Mouse (Mus musculus): Measurements from ENCODE around the gene Cdh20. TPM values are rescaled to one million over a fixed set of nuclear protein-coding genes. Genes with fewer than 3 reads are reported as not detected.
A peak's percentile ranks its signal among the peaks of the same experiment; 100 is the strongest.
"Not testable (repeated sequence)": the region's sequence is repeated elsewhere in the genome, so short reads cannot be mapped to it uniquely, and the experiment has no call there.

The Cdh20 gene
- polyA plus RNA-seq, 1 experiment from 2014 or later = 1.7 TPM

GRCm38 (mm10) chr1:104936966-104937365 lies 168.6 kb downstream of the Cdh20 start:
- Histone ChIP-seq H3K27me3 (ENCODE audit: low read depth, poor library complexity, severe bottlenecking) (no peaks in the 10 kb centered on the region), H3K9me3 (replicated peaks) (no peaks in the 10 kb centered on the region), H3K4me3 (no peak overlapping the region), H3K4me1 (no peaks in the 10 kb centered on the region), H3K27ac (replicated peaks) (no peak overlapping the region), H3K36me3 (no peaks in the 10 kb centered on the region)
- no peak for DNase-seq (ENCODE audit: low spot score)
- WGBS = 91% methylated on average over 4 of the region's 4 CpGs

DNA sequence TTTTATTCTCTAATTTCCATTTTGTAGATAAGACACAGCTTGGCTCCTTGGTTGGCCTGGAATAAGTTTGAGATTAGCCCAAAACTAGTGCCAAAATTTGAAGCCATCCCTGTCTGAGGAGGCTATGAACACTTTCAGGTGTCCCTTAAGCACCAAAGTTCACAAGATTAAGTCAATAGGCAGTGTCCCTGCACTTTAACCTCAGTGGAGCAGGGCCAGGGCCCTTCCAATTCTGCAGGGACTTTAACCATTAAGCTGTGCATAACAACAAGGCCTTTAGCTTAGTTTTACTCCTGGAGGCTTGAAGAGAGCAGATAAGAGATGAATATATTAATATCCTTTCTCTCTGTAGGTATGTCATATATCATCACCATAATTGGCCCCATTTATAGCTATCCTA lies 170.8 kb downstream of the Cdh20 start:
- no peaks in the 10 kb centered on the region for H3K4me1 ChIP-seq
- H3K4me3 ChIP-seq = no peak overlapping the region
- no peak for DNase-seq (ENCODE audit: low spot score)

DNA sequence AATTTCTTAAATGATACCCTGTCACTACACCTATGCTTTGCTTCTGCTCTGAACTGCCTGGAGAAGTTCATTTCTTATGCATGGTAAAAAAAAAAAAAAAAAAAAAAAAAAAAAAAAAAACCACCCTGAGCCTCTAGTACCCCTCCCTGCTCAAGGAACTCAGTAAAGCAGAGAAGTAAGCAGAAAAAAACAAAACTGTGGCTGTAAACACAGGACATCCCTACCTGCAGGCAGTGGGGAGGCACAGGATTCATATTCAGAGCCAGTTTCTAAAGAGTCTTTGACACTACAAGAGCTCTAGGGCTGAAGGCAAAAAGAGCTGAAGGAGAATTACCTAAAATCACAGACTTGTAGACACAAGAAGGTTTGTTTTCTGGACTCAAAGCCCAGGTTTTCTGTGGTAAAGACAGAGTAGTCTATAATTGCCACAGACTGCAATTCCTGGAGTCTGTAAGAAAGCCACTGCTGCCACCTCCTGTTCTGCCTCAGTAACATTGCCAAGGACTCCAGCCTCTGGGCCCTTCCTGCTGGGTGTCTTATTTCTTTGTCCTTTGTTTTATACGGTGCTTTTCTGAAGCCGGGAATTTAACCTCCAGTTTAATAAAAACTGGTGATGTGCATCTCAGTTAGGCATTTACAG lies 176.3 kb downstream of the Cdh20 start:
- WGBS = 27% methylated on average over 2 of the region's 2 CpGs
- DNase-seq (ENCODE audit: low spot score) = peak; percentile 49
- H3K4me1 ChIP-seq = no peaks in the 10 kb centered on the region

More for the DNA sequence above, 170.8 kb downstream of the Cdh20 start:
- H3K27ac ChIP-seq (replicated peaks) = no peak overlapping the region
- H3K9me3 ChIP-seq (replicated peaks) = no peaks in the 10 kb centered on the region
- H3K36me3 ChIP-seq = no peaks in the 10 kb centered on the region
- H3K27me3 ChIP-seq (ENCODE audit: low read depth, poor library complexity, severe bottlenecking) = no peaks in the 10 kb centered on the region

GRCm38 (mm10) chr1:104945110-104945489 lies 176.8 kb downstream of the Cdh20 start:
- Histone ChIP-seq H3K27ac (replicated peaks) (peak overlapping the region; percentile 28; the same call in 1 of the 2 replicates), H3K4me1 (no peaks in the 10 kb centered on the region), H3K4me3 (no peak overlapping the region), H3K9me3 (replicated peaks) (no peaks in the 10 kb centered on the region), H3K36me3 (no peaks in the 10 kb centered on the region), H3K27me3 (ENCODE audit: low read depth, poor library complexity, severe bottlenecking) (no peaks in the 10 kb centered on the region)
- 92% methylated on average over 2 of the region's 2 CpGs for WGBS
- no peak for DNase-seq (ENCODE audit: low spot score)

More for the DNA sequence above, 176.3 kb downstream of the Cdh20 start:
- peak overlapping the region; percentile 28; the same call in 1 of the 2 replicates for H3K27ac ChIP-seq (replicated peaks)
- H3K4me3 ChIP-seq = no peak overlapping the region
- H3K27me3 ChIP-seq (ENCODE audit: low read depth, poor library complexity, severe bottlenecking) = no peaks in the 10 kb centered on the region
- no peaks in the 10 kb centered on the region for H3K9me3 ChIP-seq (replicated peaks)
- H3K36me3 ChIP-seq = no peaks in the 10 kb centered on the region

DNA sequence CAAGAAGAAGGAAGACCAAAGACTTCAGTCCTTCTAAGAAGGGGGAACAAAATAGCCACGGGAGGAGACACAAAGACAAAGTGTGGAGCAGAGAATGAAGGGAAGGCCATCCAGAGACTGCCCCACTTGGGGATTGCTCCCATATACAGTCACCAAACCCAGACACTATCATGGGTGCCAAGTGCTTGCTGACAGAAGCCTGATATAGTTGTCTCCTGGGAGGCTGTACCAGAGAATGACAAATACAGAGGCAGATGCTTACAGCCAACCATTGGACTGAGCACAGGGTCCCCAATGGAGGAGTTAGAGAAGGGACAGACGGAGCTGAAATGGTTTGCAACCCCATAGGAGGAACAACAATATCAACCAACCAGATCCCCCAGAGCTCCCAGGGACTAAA lies 181.3 kb downstream of the Cdh20 start:
- not testable (repeated sequence) for H3K27ac ChIP-seq (replicated peaks); H3K9me3 ChIP-seq (replicated peaks); H3K4me1 ChIP-seq; H3K36me3 ChIP-seq; H3K4me3 ChIP-seq; DNase-seq (ENCODE audit: low spot score); H3K27me3 ChIP-seq (ENCODE audit: low read depth, poor library complexity, severe bottlenecking)
- 92% methylated on average over 2 of the region's 2 CpGs for WGBS

GRCm38 (mm10) chr1:104957046-104957445 lies 188.7 kb downstream of the Cdh20 start:
- no peaks in the 10 kb centered on the region for H3K9me3 ChIP-seq (replicated peaks)
- H3K27ac ChIP-seq (replicated peaks) = 0 out of 2 replicates have a peak overlapping the region, but pooled peaks have one; percentile 14
- peaks cover 6% of the 10 kb centered on the region; the same call in 1 of the 2 replicates for H3K4me1 ChIP-seq
- 45% methylated on average over 6 of the region's 6 CpGs for WGBS
- no peaks in the 10 kb centered on the region for H3K27me3 ChIP-seq (ENCODE audit: low read depth, poor library complexity, severe bottlenecking)
- H3K4me3 ChIP-seq = no peak overlapping the region
- no peaks in the 10 kb centered on the region for H3K36me3 ChIP-seq
- DNase-seq (ENCODE audit: low spot score) = peak; percentile 21

GRCm38 (mm10) chr1:104961670-104962069 lies 193.3 kb downstream of the Cdh20 start:
- WGBS = 87% methylated on average over 3 of the region's 3 CpGs
- no peak overlapping the region for H3K27ac ChIP-seq (replicated peaks)
- no peak overlapping the region for H3K4me3 ChIP-seq
- no peaks in the 10 kb centered on the region for H3K9me3 ChIP-seq (replicated peaks)
- peaks cover 6% of the 10 kb centered on the region; the same call in 1 of the 2 replicates for H3K4me1 ChIP-seq
- no peaks in the 10 kb centered on the region for H3K27me3 ChIP-seq (ENCODE audit: low read depth, poor library complexity, severe bottlenecking)
- no peak for DNase-seq (ENCODE audit: low spot score)
- H3K36me3 ChIP-seq = no peaks in the 10 kb centered on the region

GRCm38 (mm10) chr1:104962257-104962656 lies 193.9 kb downstream of the Cdh20 start:
- H3K4me3 ChIP-seq = no peak overlapping the region
- 93% methylated on average over 4 of the region's 4 CpGs for WGBS
- H3K27me3 ChIP-seq (ENCODE audit: low read depth, poor library complexity, severe bottlenecking) = no peaks in the 10 kb centered on the region
- H3K27ac ChIP-seq (replicated peaks) = no peak overlapping the region
- 0 out of 2 replicates have a peak, but pooled peaks cover under 1% of the 10 kb centered on the region for H3K4me1 ChIP-seq
- H3K36me3 ChIP-seq = no peaks in the 10 kb centered on the region
- DNase-seq (ENCODE audit: low spot score) = no peak
- no peaks in the 10 kb centered on the region for H3K9me3 ChIP-seq (replicated peaks)

DNA sequence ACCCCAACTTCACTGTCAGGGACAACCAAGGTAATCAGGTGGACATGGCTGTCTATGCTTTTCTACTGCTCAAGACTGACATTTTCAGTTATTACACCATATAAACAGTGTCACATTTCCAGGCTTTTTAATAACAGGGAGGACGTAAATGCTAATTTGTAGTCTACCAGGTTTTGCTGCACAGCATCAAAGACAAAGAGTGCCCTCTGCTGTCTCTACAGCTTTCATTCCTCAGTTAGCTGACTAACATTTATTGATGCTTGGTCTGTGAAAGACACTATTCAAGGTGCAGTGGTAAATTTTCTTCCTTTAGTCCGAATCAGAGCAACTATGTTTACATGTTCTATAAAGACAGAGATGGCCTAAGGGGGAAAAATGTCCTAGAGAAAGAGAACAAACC lies 210.7 kb downstream of the Cdh20 start:
- no peak overlapping the region for H3K27ac ChIP-seq (replicated peaks)
- no peaks in the 10 kb centered on the region for H3K36me3 ChIP-seq
- H3K4me1 ChIP-seq = 0 out of 2 replicates have a peak, but pooled peaks cover 2% of the 10 kb centered on the region
- H3K9me3 ChIP-seq (replicated peaks) = no peaks in the 10 kb centered on the region
- WGBS = 75% methylated on average over 2 of the region's 2 CpGs
- no peak overlapping the region for H3K4me3 ChIP-seq
- H3K27me3 ChIP-seq (ENCODE audit: low read depth, poor library complexity, severe bottlenecking) = no peaks in the 10 kb centered on the region
- no peak for DNase-seq (ENCODE audit: low spot score)

GRCm38 (mm10) chr1:104980273-104980672 lies 211.9 kb downstream of the Cdh20 start:
- H3K36me3 ChIP-seq = no peaks in the 10 kb centered on the region
- 0 out of 2 replicates have a peak, but pooled peaks cover 3% of the 10 kb centered on the region for H3K4me1 ChIP-seq
- H3K4me3 ChIP-seq = no peak overlapping the region
- WGBS = 83% methylated on average over 1 of the region's 1 CpGs
- DNase-seq (ENCODE audit: low spot score) = no peak
- H3K27ac ChIP-seq (replicated peaks) = no peak overlapping the region
- H3K9me3 ChIP-seq (replicated peaks) = no peaks in the 10 kb centered on the region
- H3K27me3 ChIP-seq (ENCODE audit: low read depth, poor library complexity, severe bottlenecking) = no peaks in the 10 kb centered on the region

DNA sequence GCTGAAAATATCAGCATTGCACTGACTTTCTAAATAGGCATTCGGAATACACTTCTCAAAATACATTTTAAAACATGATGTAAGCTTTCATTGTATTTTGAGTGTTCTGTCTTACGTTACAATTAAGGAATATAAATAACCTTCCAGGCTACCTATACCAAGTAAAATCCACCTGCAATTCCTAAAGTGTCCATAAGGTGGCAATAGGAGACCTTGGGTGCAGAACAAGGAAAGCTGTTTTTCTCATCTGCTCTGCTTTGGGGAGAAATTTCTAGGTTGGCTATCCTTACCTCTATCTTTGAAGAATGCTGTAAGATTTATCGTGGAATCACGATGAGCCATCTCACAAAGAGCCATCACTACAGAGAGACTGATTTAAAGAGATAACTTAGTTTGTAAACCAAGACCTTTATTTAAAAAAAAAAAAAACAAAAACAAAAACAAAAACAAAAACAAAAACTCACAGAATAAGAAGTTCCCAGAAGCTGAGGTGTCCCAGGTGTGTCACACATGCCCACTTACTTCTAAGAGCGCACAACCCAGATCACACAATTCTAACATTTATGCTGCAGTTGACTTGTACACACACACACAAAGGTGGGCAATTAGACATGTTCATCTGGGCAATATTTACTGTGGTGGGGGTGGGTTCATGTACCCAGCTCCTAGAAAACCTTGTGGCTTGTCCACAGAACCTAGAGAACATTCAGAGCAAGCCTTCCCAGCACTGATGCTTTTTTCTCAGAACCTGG lies 218.1 kb downstream of the Cdh20 start:
- Histone ChIP-seq H3K36me3 (no peaks in the 10 kb centered on the region), H3K9me3 (replicated peaks) (no peaks in the 10 kb centered on the region), H3K27me3 (ENCODE audit: low read depth, poor library complexity, severe bottlenecking) (no peaks in the 10 kb centered on the region), H3K4me1 (0 out of 2 replicates have a peak, but pooled peaks cover 3% of the 10 kb centered on the region), H3K27ac (replicated peaks) (no peak overlapping the region), H3K4me3 (no peak overlapping the region)
- WGBS = 42% methylated on average over 5 of the region's 5 CpGs
- no peak for DNase-seq (ENCODE audit: low spot score)

- H3K36me3 ChIP-seq = no peaks in the 10 kb centered on the region
- no peak for DNase-seq (ENCODE audit: low spot score)
- no peak overlapping the region for H3K4me3 ChIP-seq
- H3K27ac ChIP-seq (replicated peaks) = no peak overlapping the region
- 0 out of 2 replicates have a peak, but pooled peaks cover 3% of the 10 kb centered on the region for H3K4me1 ChIP-seq
- H3K27me3 ChIP-seq (ENCODE audit: low read depth, poor library complexity, severe bottlenecking) = 0 out of 2 replicates have a peak, but pooled peaks cover 5% of the 10 kb centered on the region
- 93% methylated on average over 16 of the region's 16 CpGs for WGBS
- H3K9me3 ChIP-seq (replicated peaks) = no peaks in the 10 kb centered on the region
Observed at GRCm38 (mm10) chr1:104987526-104987925, 219.2 kb downstream of the Cdh20 start.

GRCm38 (mm10) chr1:104992441-104992840 lies 224.1 kb downstream of the Cdh20 start:
- H3K4me1 ChIP-seq = peaks cover 7% of the 10 kb centered on the region
- no peak overlapping the region for H3K27ac ChIP-seq (replicated peaks)
- peaks cover 24% of the 10 kb centered on the region for H3K27me3 ChIP-seq (ENCODE audit: low read depth, poor library complexity, severe bottlenecking)
- no peak overlapping the region for H3K4me3 ChIP-seq
- no peaks in the 10 kb centered on the region for H3K9me3 ChIP-seq (replicated peaks)
- DNase-seq (ENCODE audit: low spot score) = no peak
- no peaks in the 10 kb centered on the region for H3K36me3 ChIP-seq

Measured in midbrain, embryonic 10.5 days (tissue).